Mouse (Mus musculus) c-Kit-positive CD71-negative TER-119-negative erythroid progenitor cells, embryonic 14.5 days (primary cell): ENCODE results near the gene Rps18.
A peak's percentile ranks its signal among the peaks of the same experiment; 100 is the strongest.
"Not testable (repeated sequence)": the region's sequence is repeated elsewhere in the genome, so short reads cannot be mapped to it uniquely, and the experiment has no call there.

ENCODE experiments used
- DNase-seq: peaks from one replicate; pipeline ENCODE4 v3.0.0-alpha.2; 2013; ENCODE audit warnings: low read depth

The Rps18 gene

DNA sequence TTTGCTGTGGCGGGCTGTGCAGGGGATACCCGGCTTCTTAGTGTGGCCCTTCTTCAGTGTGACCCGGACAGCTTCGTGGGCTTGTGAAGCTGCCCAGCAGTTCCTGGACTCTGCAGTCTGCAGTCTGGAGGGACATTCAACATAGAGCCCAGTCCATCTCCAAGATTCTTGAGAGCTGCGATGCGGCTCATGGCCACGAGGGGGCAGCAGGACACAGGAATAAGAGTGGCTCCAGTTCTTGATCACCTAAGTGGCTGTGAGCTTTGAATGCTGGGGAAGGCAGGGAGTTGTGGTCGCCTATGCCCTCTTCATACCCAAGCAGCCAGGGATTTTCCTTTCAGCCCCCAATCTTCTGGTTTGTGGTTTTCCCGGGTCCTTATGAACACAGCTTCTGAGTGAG, 12.7 kb upstream of the Rps18 start:
- DNase-seq = peak; percentile 73

DNA sequence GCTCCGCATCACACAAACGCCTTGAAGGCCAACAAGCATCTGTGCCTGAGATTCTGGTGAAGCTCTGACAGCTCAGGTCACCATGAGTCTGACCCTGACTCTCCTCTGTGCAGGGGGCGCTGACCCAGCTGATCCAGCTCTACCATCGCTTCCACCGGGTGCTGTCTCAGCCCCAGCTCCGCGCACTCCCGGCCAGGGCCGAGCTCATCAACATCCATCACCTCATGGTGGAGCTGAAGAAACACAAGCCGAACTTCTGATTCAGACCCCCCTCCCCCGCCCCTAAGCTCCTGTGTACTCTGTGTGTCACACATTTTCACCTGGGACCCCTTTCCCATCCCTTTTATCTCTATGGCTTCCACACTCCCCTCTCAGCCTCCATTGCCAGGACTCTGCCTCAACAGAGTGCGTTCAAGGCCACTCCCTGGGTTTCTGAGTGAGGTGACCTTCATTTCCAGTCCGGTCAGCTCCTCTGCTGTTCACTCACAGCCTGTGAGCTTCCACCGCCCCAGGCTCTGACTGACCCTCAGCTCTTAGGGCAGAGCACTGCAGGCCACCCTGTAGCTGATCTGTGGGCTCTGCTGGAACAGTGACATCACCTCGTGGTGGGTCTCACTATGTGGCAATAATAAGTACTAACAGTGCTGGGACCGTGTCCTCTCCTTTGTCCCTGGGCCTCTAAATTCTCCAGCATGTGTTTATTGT, 10.2 kb upstream of the Rps18 start:
- no peak for DNase-seq

DNA sequence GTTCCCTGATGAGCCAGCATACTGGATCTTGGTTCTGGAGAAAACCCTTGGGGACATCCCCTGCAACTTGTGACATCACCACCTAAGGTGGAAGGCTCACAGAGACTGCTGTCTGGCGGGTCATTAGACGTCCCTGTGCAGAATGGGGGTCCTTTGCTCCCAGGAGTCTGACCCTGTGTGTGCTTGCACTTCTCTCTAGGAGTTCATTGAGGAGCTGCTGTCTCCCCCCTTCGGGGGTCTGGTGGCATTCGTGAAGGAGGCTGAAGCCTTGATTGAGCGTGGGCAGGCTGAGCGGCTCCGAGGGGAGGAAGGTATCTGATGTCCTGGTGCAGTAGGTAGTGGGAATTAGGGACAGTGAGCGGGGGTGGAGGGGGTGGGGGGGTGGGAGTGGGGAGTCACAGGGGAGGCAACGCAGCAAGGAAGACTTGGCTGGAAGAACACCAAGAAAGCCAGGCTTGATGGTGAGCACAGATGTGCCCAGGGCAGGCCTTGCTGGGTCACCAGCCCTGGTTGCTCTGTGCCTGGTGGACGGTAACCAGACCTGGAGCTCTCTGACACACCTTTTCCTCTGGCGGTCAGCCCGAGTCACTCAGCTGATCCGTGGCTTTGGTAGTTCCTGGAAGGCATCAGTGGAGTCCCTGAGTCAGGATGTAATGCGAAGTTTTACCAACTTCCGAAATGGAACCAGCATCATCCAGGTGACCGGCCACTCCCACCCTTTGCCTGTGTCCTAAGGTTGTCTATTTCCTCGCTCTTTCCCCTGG, 9.5 kb upstream of the Rps18 start:
- DNase-seq = no peak

DNA sequence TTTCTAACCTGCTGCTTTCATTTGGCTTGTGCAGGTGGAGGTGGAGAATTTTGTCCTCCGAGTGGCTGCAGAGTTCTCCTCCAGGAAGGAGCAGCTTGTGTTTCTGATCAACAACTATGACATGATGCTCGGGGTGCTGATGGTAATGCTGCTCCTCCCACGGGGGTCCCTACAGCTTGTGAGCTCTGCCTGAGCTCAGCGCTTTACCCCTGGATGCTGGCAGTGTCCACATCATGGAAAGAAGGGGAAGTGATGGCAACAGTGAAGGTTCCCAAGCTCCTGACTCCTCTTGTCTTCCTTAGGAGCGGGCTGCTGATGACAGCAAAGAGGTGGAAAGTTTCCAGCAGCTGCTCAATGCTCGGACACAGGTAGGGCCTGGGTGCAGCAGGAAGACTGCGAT, 7.1 kb upstream of the Rps18 start:
- no peak for DNase-seq

DNA sequence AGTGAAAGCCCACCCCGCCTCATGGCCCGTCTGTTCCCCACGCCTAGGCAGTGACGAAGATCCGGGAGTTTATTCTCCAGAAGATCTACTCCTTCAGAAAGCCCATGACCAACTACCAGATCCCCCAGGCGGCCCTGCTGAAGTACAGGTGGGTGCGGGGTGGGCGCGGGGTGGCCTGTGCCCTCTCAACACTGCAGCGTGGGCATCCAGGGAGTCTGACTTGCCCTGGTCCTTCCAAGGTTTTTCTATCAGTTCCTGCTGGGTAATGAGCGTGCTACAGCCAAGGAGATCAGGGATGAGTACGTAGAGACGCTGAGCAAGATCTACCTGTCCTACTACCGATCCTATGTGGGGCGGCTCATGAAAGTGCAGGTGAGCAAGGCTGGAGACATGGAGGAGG, 4.1 kb upstream of the Rps18 start:
- DNase-seq = no peak

DNA sequence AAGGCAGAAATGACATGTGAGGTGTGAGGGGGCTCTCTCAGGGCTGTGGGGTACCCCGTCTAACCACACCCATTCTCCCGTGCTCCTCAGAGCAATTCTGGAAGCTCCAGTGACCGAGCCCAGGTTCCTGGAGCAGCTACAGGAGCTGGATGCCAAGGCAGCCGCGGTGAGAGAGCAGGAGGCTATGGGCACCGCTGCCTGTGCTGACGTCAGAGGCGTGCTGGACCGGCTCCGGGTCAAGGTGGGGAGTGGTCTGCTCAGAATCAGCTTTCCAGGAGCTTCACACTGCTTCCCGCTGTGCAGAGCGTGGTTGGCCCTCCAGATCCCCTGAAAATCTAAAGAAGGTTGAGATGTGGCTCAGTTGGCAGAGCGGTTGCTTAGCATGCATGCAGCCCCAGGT, 3.3 kb upstream of the Rps18 start:
- DNase-seq = no peak

DNA sequence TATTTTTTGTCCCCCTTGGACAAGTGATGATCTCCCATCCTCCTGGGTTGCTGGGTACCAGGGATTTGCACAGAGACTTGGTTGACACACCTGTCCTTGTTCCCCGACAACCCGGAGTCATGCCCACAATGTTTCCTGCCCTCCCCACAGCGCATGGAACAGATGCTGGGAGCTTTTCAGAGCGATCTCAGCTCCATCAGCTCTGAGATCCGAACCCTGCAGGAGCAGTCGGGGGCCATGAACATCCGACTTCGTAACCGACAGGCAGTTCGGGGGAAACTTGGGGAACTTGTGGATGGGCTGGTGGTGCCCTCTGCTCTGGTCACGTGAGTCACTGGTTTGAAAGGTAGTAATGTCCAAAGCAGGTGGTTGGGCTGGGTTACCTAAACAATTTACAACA, 2.6 kb upstream of the Rps18 start:
- no peak for DNase-seq

DNA sequence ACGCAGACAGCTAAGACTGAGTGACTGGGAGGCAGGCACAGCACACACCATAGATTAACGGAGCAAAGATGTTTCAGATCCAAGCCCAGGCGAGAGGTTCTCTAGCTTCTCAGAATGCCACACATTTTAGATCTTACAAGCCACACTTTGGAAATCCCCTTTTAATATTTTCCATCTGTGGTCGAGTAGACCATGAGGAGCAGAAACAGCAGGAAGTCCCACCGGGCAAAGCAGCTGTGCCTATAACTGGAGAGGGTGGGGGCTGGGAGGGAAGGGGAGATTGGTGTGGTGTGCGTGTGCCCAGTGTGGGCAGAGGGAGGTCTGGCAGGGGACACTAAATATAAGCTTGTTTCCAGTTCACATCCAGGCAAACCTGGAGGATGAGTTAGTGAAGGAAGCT, 1.7 kb upstream of the Rps18 start:
- DNase-seq = no peak

DNA sequence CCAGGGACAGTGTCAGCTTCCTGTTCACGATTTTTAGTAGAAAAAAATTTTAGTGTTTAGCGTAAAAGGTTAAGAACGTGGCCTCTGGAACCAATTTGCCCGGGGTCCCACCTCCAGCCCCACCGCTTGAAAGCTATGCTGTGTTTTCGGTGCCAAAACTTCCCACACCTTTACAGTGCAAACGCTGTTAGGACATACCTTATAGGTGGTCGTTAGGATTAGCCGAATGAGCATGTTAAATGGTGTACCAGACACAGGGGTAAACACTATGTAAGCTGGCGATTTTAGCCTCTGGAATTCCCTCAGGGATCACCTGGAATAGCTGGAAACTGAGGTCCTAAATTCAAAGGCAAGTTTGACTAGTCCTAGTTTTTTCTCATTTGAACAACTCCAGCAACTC, 535 bp upstream of the Rps18 start:
- no peak for DNase-seq

DNA sequence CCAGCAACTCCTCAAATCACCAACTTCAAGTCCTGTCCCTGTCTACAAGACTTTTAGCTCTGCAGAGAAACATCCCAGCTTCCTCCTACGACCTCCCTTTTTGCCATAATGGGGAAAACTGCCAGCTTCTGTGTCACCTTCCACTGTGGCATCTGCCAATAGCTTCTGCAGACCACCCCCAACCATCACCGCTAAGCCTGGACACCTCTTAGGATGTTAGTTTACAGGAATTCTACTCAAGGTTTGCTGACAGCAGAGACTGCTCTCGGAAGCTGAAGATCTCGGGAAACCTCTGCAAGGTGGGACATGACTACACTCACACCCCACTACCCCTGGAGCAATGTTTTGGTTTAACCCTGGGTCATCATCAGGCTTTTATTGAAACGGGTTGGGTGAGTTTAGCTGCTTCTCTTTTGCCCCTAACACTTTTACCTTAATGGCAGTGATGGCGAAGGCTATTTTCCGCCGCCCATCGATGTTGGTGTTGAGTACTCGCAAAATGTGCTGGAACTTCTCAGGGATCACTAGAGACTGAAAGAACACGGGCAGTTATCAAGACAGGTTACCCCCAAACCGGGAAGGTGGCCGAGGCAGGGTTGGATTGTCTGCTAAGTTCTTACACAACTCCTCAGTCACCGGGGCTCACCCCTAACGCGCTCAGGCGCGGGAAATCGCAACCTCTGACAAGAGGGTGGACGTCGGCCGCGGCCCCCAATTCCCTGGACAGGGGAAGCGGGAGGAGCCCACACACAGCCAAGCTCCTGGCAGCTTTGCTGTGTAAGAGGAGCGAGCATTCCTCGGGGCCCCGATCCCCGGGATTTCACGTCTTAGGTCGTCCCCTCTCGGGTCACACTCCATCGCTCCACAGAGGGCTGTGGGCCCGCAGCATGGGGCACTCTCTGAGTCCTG, 901 bp downstream of the Rps18 start:
- DNase-seq = no peak

DNA sequence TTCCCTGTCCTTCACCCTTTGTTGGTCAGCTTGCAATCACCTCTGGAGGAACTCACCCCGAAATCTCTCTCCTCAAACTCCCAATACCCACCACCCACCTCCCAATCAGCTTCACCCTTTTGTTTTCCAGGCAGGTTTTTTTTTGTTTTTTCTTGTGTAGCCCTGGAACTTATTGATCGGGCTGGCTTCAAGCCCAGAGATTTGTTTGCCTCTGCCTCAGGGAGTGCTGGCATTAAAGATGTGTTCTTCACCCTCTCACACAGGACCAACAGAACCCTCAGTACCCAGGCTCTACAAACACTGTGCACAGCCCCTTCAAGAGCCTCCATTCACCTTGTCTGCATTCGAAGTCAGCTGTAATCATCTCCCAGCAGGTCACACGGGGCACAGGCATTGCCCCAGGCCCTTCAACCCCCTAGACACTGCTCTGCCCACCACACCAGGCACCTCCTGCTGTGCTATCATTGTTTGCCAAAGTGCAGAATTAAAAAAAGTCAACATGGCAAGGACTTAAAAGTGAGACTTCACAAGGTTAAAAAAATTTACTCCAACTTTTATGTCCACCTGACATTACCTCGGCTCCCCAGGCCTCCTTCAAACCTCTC, 1.7 kb downstream of the Rps18 start:
- no peak for DNase-seq

DNA sequence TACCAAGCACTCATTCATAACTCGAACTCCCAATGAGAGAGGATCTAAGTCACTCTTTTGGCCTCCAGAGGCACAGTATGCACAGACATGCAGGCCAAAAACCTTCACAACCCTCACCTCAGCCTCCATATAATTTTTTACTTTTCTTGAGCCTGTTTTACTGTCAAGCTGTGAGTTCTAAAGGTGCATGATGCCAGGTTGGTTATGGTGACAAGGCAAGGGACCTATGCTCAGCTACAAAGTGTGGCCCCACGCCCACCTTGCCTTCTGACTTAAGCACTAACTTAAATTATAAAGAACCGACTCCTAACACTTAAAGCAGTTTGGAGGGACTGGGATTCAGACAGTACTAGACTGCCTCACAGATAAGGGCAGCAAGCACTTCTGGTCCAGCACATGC, 2.5 kb downstream of the Rps18 start:
- no peak for DNase-seq

DNA sequence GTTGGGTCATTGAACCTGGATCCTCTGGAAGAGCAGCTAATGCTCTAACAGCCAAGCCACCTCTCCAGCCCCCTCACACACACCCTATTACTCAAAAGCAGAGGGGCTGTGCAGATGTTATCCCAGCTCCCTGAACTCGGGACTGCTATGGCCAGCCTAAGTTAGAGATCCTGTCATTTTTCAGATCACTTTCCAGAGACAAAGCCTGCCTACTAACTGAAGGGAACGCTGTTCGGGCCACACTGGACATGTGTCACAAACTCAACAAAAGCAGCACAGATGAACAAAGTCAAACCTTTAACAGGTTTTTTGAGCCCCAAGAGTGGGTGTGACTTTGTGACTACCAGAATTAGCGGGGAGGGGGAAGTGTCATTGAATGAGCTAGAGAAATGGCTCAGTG, 2.9 kb downstream of the Rps18 start:
- no peak for DNase-seq

DNA sequence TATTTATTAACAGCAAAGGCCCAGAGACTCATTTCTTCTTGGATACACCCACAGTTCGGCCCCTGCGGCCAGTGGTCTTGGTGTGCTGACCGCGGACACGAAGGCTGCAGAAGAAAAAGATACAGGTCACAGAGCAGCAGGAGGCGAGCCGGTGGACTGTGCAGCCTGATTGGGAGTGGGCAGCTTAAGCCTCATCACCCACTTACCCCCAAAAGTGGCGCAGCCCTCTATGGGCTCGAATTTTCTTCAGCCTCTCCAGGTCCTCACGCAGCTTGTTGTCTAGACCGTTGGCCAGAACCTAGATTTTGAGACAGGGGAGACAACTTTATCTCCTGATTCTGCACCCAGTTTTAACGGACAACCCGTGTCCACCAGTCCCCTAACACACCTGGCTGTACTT, 3.8 kb downstream of the Rps18 start:
- DNase-seq = not testable (repeated sequence)

DNA sequence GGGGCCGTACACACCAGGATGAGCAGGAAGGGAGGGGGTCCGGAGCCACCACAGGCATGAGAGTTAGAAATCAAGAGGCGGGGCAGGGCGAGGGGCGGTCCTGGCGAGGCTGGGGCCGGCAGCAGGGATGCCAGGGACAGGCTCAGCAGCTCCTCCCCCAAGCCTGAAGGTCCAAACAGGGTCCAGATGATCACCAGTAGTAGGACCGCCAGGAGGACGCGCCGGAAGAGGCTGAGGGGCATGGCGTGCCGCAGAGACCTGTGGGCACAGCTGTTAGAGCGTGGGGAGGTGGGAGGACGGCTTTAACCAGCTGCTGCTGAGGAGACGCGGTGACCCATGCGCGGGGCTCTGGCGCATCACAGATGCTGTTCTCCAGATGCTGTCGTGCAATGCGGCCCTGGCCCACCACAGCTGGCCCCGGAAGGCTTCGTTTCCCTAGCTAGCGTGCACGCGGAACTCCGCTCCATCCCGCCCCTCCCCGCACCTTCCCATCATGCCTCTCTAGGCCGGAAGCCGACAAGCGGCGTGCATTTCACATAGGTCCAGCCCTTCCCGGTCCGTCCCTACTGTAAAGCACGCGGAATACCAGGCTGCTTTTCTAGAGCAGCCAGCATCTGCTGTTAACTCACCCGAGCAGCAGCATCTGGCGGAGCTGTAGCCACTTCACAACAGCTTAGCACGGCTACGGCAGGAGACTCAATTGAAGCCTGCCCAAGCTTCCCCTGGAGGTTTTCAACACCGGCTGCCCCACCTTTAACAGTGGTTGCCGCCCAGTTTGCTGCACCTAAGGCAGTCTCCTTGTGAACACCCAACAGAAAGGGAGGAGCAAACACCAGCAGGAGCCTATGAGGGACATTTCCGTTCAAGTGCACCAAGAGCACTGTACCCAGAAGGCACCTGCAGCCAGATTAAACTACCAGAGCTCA, 4.5 kb downstream of the Rps18 start, which contains the start of gene B3galt4:
Gene B3galt4 (minus strand): TSS at position 468 of the 926 bp plus-strand sequence.
- DNase-seq = peak; percentile 84

DNA sequence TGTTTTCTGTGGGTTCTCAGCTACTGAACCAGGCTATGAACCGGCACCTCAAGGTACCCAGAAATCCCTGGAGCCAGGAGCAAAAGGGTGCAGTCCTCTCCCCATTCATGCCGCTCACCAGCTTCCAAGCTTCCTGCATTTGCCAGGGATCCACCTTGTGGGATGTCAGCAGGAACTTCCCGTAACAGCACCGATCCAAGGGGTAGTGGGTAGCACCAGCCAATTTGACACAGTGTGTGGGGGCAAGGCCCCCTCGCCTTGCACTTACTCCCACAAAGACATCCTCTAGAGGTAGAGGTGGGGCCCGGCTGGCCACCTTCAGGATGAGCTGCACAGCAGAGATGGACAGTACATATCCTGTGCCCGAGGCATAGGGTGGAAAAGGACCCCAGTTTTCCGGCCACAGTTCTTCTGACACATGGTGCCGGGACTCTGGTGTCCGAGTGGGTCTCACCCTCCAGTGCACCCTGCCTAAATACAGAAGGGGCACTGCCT, 5.6 kb downstream of the Rps18 start:
- no peak for DNase-seq

DNA sequence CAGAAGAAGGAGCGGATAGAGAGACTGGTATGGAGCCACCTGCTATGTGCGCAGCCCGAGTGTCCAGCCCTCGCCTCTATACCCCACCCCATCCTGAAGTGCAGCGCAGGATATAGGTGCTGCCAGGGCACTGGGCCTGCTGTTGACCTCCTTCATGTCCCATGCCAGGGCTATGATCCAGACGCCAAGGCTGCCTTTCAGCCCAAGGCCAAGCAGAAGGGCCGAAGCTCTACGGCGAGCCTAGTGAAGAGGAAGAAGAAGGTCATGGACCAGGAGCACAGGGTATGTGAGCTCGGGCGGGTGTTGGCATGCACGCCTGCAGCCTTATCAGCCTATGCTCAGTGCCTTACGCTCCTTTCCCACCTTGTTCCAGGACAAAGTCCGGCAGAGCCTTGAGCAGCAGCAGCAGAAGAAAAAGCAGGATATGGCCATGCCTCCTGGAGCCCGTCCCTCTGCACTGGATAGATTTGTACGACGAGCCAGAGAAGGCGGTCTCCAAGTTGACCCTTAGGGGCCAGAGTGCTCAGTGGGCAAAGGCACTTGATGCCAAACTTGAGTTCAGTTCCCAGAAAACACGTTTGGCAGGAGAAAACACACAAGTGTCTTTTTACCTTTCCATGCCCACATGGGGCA, 6.8 kb downstream of the Rps18 start:
- DNase-seq = no peak

DNA sequence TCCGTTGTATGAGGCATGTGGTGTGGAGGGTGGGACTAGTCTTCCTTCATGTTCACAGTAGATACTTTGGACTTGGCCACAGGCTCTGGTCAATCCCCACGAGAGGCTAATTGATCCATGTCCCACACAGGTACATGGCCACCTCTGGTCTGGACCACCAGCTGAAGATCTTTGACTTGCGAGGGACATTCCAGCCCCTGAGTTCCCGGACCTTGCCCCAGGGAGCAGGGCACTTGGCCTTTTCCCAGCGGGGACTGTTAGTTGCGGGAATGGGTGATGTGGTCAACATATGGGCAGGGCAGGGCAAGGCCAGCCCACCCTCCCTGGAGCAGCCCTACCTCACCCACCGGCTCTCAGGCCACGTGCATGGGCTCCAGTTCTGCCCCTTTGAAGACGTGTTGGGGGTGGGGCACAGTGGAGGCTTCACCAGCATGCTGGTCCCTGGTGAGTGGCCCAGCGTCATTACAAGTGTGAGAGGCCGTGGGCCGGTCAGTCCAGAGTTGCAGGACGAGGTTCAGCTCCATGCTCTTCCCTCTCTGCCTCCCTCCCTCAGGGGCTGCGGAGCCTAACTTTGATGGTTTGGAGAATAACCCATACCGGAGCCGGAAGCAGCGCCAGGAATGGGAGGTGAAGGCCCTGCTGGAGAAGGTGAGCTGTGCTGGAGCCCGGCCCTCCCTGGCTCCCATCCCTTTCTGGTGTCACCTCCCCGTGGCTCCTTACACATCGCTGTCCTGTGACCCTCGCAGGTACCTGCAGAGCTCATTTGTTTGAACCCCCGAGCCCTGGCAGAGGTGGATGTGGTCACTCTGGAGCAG, 7.5 kb downstream of the Rps18 start:
- no peak for DNase-seq

DNA sequence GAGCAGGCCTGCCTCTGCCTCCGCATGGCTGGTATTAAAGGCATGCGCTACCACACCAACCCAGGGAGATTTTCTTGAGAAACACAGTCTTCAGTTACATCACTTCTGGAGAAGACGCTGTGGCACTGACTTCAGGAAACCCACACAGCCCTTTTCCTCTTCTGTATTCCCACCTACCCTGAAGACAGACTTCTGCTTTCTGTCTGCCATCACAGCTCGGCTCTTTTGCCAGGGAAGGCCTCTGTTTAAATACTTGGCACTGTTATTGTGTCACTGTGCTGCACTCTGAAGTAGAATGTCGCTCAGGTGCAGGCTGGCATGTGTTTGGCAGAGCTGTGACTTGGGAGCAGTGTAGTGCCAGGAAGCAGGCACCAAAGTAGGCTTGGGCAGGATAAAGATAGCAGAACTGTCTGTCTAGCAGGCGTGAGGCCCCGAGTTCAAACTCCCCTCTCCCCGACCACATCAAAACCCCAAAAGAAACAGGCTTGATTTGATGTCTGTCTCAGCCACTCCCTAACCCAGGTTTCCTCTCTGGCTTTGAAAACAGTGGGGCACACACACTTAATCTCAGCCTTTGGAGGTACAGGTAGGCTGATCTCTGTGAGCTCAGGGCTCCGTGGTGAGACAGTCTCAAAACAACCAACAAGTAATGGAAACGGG, 8.2 kb downstream of the Rps18 start:
- no peak for DNase-seq
